8 mouse cellular contexts compared by ENCODE assay signal in genomic region chr8:64733271-64733943, GRCm38 (mm10). TPM values are rescaled to one million over a fixed set of nuclear protein-coding genes. Genes with fewer than 3 reads are reported as not detected.
DNase-seq lines count a peak whose midpoint lies in the region; ATAC-seq lines count a peak whose summit lies in the region.

Msmo1 (minus strand) TSS chr8:64733792.

- WGBS in hindbrain, embryonic 16.5 days, result under 1% methylated on average over 52 of the region's 60 CpGs
- 0% methylated on average over 56 of the region's 60 CpGs for WGBS in macrophage (ENCODE audit: missing documents)

- H3K27ac ChIP-seq in hindbrain, embryonic 16.5 days (ENCODE audit: low read depth, low read length), result peak within 1 kb of the TSS; percentile 95
- peak within 1 kb of the TSS; percentile 86 for H3K27ac ChIP-seq in macrophage

- H3K9me3 ChIP-seq in hindbrain, embryonic 16.5 days (ENCODE audit: control insufficient read depth, low read length), result no peaks in the 10 kb centered on the region

- peak within 1 kb of the TSS; percentile 87 for H3K9ac ChIP-seq in hindbrain, embryonic 16.5 days (ENCODE audit: low read depth, low read length)

- no peaks in the 10 kb centered on the region for H3K27me3 ChIP-seq in hindbrain, embryonic 16.5 days (replicated peaks; ENCODE audit: control insufficient read depth, insufficient read depth, low read length)

- H3K79me2 ChIP-seq in macrophage (ENCODE audit: inconsistent target), result peaks cover 50% of the 10 kb centered on the region

- H3K4me3 ChIP-seq in hindbrain, embryonic 16.5 days (ENCODE audit: low read length), result peak within 1 kb of the TSS; percentile 85
- H3K4me3 ChIP-seq in macrophage (ENCODE audit: inconsistent target), result peak within 1 kb of the TSS; percentile 91

- peak; percentile 98 for DNase-seq in T-cell, adult 2 months (ENCODE audit: low spot score)
- peak; percentile 94 to 97 for DNase-seq in cerebellum, postnatal 36 days
- peak; percentile 97 for DNase-seq in gastrocnemius, adult 18-20 months (ENCODE audit: low spot score)
- DNase-seq in left cerebral cortex, adult 18-20 months (ENCODE audit: low spot score in 2 of 2), result peak; percentile 92 to 97
- peak; percentile 99 for DNase-seq in right cerebral cortex, adult 18-20 months
- peak; percentile 90 for DNase-seq in urinary bladder, postnatal 10 days (ENCODE audit: low spot score)

- peaks cover 26% of the 10 kb centered on the region for H3K4me1 ChIP-seq in hindbrain, embryonic 16.5 days (ENCODE audit: control insufficient read depth, insufficient read depth, low read depth, low read length)

- peaks cover 7% of the 10 kb centered on the region for H3K36me3 ChIP-seq in hindbrain, embryonic 16.5 days (ENCODE audit: control insufficient read depth, insufficient read depth, low read length)
- 0 out of 2 replicates have a peak, but pooled peaks cover 4% of the 10 kb centered on the region for H3K36me3 ChIP-seq in macrophage (ENCODE audit: inconsistent target)

- peak within 1 kb of the TSS; percentile 74 for H3K4me2 ChIP-seq in hindbrain, embryonic 16.5 days (ENCODE audit: low read length)

- peak; percentile 99 for ATAC-seq in hindbrain, embryonic 16.5 days

RNA-seq across cellular contexts. Expression of gene Msmo1, which starts in this region (rescaled TPM):
- total RNA-seq in gastrocnemius, adult 18-20 months (2021), result 1 to 10 TPM; 2.9 to 4.9 TPM
- 152 and 179 TPM in 2 replicates for polyA plus RNA-seq in hindbrain, embryonic 16.5 days (2015; fragmentation: Nextera tagmentation; extraction: Ambion mirVana)
- total RNA-seq in left cerebral cortex, adult 18-20 months (2021), result 100 to 1,000 TPM in 1 of 2 experiments, 10 to 100 TPM in 1; 93.9 to 121 TPM
- total RNA-seq in macrophage (2018; cell fraction: chromatin; rRNA removed), result 100 to 1,000 TPM in 1 of 26 experiments, 10 to 100 TPM in 25; 29.7 to 101 (median 58.6) TPM
- total RNA-seq in macrophage (2018; cell fraction: cytosol; rRNA removed), result 100 to 1,000 TPM; 101 to 242 (median 136) TPM
- 100 to 1,000 TPM in 21 of 26 experiments, 10 to 100 TPM in 5; 44.6 to 362 (median 116) TPM for total RNA-seq in macrophage (2018; cell fraction: nucleus; rRNA removed)
- polyA plus RNA-seq in macrophage (2018), result 97.8 to 248 TPM (median 162 TPM) in 3 replicates

Comparison
In these comparisons a context has a peak if more than half of its experiments do, and no peak if none do; other contexts are left out.
1. Peak in every context shown above with its lines: DNase-seq, ATAC-seq, H3K4me3 ChIP-seq and H3K27ac ChIP-seq.
2. RNA of gene Msmo1 (total RNA-seq): 93.9 to 121 TPM in left cerebral cortex, adult 18-20 months; 2.9 to 4.9 TPM in gastrocnemius, adult 18-20 months; every median in the first group is over 10 times any median in the second.